8 mouse cellular contexts compared by ENCODE assay signal in the genomic region with DNA sequence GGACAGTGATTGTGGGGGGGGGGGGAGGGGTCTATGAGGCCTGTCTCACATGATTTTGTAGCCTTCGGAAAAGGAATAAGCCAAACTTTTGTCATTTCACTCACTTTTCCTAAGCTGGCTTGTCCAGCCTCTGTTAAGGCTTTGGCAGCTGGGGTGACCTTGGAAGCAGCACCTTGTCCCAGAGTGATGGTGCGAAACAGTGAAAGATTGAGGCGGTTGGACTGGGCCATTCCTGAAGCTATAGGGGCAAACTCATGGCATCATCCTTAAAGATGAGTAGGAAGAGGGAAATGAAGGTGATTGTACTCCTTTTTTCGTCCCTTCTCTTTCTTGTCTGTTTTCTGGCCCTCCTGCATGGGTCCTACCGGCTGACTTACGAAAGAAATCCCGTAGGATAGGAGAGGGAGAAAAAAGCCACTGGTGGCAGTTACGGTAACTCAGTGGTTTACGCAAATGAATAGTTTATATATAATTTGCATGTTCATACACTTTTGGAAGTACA. TPM values are rescaled to one million over a fixed set of nuclear protein-coding genes. Genes with fewer than 3 reads are reported as not detected.
A peak's percentile ranks its signal among the peaks of the same experiment; 100 is the strongest.
DNase-seq lines count a peak whose midpoint lies in the region; ATAC-seq and TF ChIP-seq lines count a peak whose summit lies in the region.

No protein-coding gene starts in this region.

- H3K9ac ChIP-seq in forebrain, embryonic 12.5 days: peak overlapping the region; percentile 48; the same call in 1 of the 2 replicates
- H3K9ac ChIP-seq in liver, embryonic 15.5 days: peak overlapping the region; percentile 96

- H3K4me3 ChIP-seq in cerebellum, adult 2 months (replicated peaks; ENCODE audit: insufficient read depth, low read depth, low read length): peak overlapping the region; percentile 99
- H3K4me3 ChIP-seq in forebrain, embryonic 12.5 days (replicated peaks): peak overlapping the region; percentile 92
- H3K4me3 ChIP-seq in liver, embryonic 15.5 days (replicated peaks): peak overlapping the region; percentile 99

- TF ChIP-seq POLR2A in cerebellum, adult 2 months (IDR thresholded peaks at IDR 0.05; ENCODE audit: borderline replicate concordance, insufficient read depth, low read length): no peak

- DNase-seq in cerebellum, adult 2 months: peak in 1 of 2 experiments; percentile 40
- no peak for DNase-seq in cerebellum, adult 9-10 months
- DNase-seq in urinary bladder, postnatal 14 days (ENCODE audit: low spot score): no peak
- no peak for DNase-seq in cerebellum, adult 18-20 months
- DNase-seq in cerebellum, postnatal 14 days: no peak

- 14% methylated on average over 9 of the region's 9 CpGs for WGBS in cerebellum, adult 2 months
- 17% methylated on average over 9 of the region's 9 CpGs for WGBS in forebrain, embryonic 12.5 days
- 24% methylated on average over 9 of the region's 9 CpGs for WGBS in liver, embryonic 15.5 days (ENCODE audit: insufficient replicate concordance)

- H3K4me2 ChIP-seq in forebrain, embryonic 12.5 days: peak overlapping the region; percentile 70
- peak overlapping the region; percentile 89 for H3K4me2 ChIP-seq in liver, embryonic 15.5 days

- no peaks in the 10 kb centered on the region for H3K9me3 ChIP-seq in forebrain, embryonic 12.5 days
- no peaks in the 10 kb centered on the region for H3K9me3 ChIP-seq in liver, embryonic 15.5 days (replicated peaks)

- peak overlapping the region; percentile 45; the same call in 1 of the 2 replicates for H3K27ac ChIP-seq in cerebellum, adult 2 months (ENCODE audit: insufficient read depth, low read length)
- no peak overlapping the region for H3K27ac ChIP-seq in forebrain, embryonic 12.5 days
- H3K27ac ChIP-seq in liver, embryonic 15.5 days (replicated peaks): no peak overlapping the region

- H3K27me3 ChIP-seq in cerebellum, adult 2 months (ENCODE audit: control insufficient read depth, insufficient read depth, low read length): no peaks in the 10 kb centered on the region
- no peaks in the 10 kb centered on the region for H3K27me3 ChIP-seq in forebrain, embryonic 12.5 days
- H3K27me3 ChIP-seq in liver, embryonic 15.5 days: no peaks in the 10 kb centered on the region

- no peak for TF ChIP-seq CTCF in cerebellum, adult 2 months (IDR thresholded peaks at IDR 0.05; ENCODE audit: borderline replicate concordance, insufficient read depth, low read depth, low read length)

- no peaks in the 10 kb centered on the region; the same call in 1 of the 2 replicates for H3K4me1 ChIP-seq in cerebellum, adult 2 months (ENCODE audit: control insufficient read depth, insufficient read depth, low read length)
- H3K4me1 ChIP-seq in forebrain, embryonic 12.5 days: peaks cover 17% of the 10 kb centered on the region
- H3K4me1 ChIP-seq in liver, embryonic 15.5 days (replicated peaks): peaks cover 41% of the 10 kb centered on the region

- ATAC-seq in CD4-positive, CD25-positive, alpha-beta regulatory T cell, adult 4 months: peak; percentile 7
- peak; percentile 18 for ATAC-seq in forebrain, embryonic 12.5 days (ENCODE audit: low FRiP score)
- no peak for ATAC-seq in liver, embryonic 15.5 days (ENCODE audit: insufficient read depth)

- 0 out of 2 replicates have a peak, but pooled peaks cover 8% of the 10 kb centered on the region for H3K36me3 ChIP-seq in forebrain, embryonic 12.5 days (replicated peaks)
- peaks cover 10% of the 10 kb centered on the region; the same call in 1 of the 2 replicates for H3K36me3 ChIP-seq in liver, embryonic 15.5 days (replicated peaks)

RNA-seq across cellular contexts. Expression of a gene that starts 0.5 kb away (rescaled TPM):
- polyA plus RNA-seq in cerebellum, adult 2 months (2012; rRNA removed): 68.4 and 68.9 TPM in 2 replicates
- 10 to 100 TPM in 1 of 2 experiments, 1 to 10 TPM in 1; 9.4 to 17.1 TPM for polyA plus RNA-seq in CD4-positive, CD25-positive, alpha-beta regulatory T cell, adult 4 months (2017; shearing (Covaris generic))
- polyA plus RNA-seq in forebrain, embryonic 12.5 days (2016; fragmentation: Nextera tagmentation; extraction: Ambion mirVana): 17.2 and 25.5 TPM in 2 replicates
- polyA plus RNA-seq in liver, embryonic 15.5 days (2015; fragmentation: Nextera tagmentation; extraction: Ambion mirVana): 8.7 and 10.3 TPM in 2 replicates

RNA-seq across cellular contexts. Expression of a gene that starts 20.2 kb away (rescaled TPM):
- 30.1 and 36.1 TPM in 2 replicates for polyA plus RNA-seq in cerebellum, adult 2 months (2012; rRNA removed)
- polyA plus RNA-seq in CD4-positive, CD25-positive, alpha-beta regulatory T cell, adult 4 months (2017; shearing (Covaris generic)): 10 to 100 TPM in 1 of 2 experiments, 1 to 10 TPM in 1; 9.4 to 10.9 TPM
- 8.6 and 9.2 TPM in 2 replicates for polyA plus RNA-seq in forebrain, embryonic 12.5 days (2016; fragmentation: Nextera tagmentation; extraction: Ambion mirVana)
- 1.3 and 1.5 TPM in 2 replicates for polyA plus RNA-seq in liver, embryonic 15.5 days (2015; fragmentation: Nextera tagmentation; extraction: Ambion mirVana)

RNA-seq across cellular contexts. Expression of a gene that starts 41.2 kb away (rescaled TPM):
- 40.9 and 43.8 TPM in 2 replicates for polyA plus RNA-seq in cerebellum, adult 2 months (2012; rRNA removed)
- polyA plus RNA-seq in CD4-positive, CD25-positive, alpha-beta regulatory T cell, adult 4 months (2017; shearing (Covaris generic)): 10 to 100 TPM; 10.9 to 24.0 TPM
- 36.6 and 39.0 TPM in 2 replicates for polyA plus RNA-seq in forebrain, embryonic 12.5 days (2016; fragmentation: Nextera tagmentation; extraction: Ambion mirVana)
- polyA plus RNA-seq in liver, embryonic 15.5 days (2015; fragmentation: Nextera tagmentation; extraction: Ambion mirVana): 7.2 and 7.4 TPM in 2 replicates

RNA-seq across cellular contexts. Expression of a gene that starts 41.2 kb away (rescaled TPM):
- 12.5 and 15.4 TPM in 2 replicates for polyA plus RNA-seq in cerebellum, adult 2 months (2012; rRNA removed)
- 1 to 10 TPM; 4.6 to 5.2 TPM for polyA plus RNA-seq in CD4-positive, CD25-positive, alpha-beta regulatory T cell, adult 4 months (2017; shearing (Covaris generic))
- polyA plus RNA-seq in forebrain, embryonic 12.5 days (2016; fragmentation: Nextera tagmentation; extraction: Ambion mirVana): 5.5 and 5.9 TPM in 2 replicates
- 98.5 and 126 TPM in 2 replicates for polyA plus RNA-seq in liver, embryonic 15.5 days (2015; fragmentation: Nextera tagmentation; extraction: Ambion mirVana)
